Mouse (Mus musculus): ENCODE measurements at regions not wholly inside any gene's neighbourhood (a gene's known extent, or its start where the extent isn't known, plus 50 kb on each side); places are given as distances from the start of the nearest gene placed in this dataset.

GRCm38 (mm10) chr17:15993361-15994287, 162.8 kb upstream of the Rgmb start:
- ATAC-seq (replicated peaks in 1 of 2; ENCODE audit: insufficient read depth in 1 of 2, low FRiP score in 2 of 2, low TSS enrichment in 1 of 2, low read depth in 1 of 2, poor library complexity in 2 of 2, severe bottlenecking in 2 of 2): no peak

- ATAC-seq (replicated peaks in 1 of 2; ENCODE audit: insufficient read depth in 1 of 2, low FRiP score in 2 of 2, low TSS enrichment in 1 of 2, low read depth in 1 of 2, poor library complexity in 2 of 2, severe bottlenecking in 2 of 2): no peak
Observed at GRCm38 (mm10) chr17:15991916-15992315, 161.1 kb upstream of the Rgmb start.

GRCm38 (mm10) chr17:15990303-15990702, 159.5 kb upstream of the Rgmb start:
- ATAC-seq (replicated peaks in 1 of 2; ENCODE audit: insufficient read depth in 1 of 2, low FRiP score in 2 of 2, low TSS enrichment in 1 of 2, low read depth in 1 of 2, poor library complexity in 2 of 2, severe bottlenecking in 2 of 2): no peak

- ATAC-seq (replicated peaks in 1 of 2; ENCODE audit: insufficient read depth in 1 of 2, low FRiP score in 2 of 2, low TSS enrichment in 1 of 2, low read depth in 1 of 2, poor library complexity in 2 of 2, severe bottlenecking in 2 of 2): no peak
Observed at GRCm38 (mm10) chr17:15981558-15981957, 150.7 kb upstream of the Rgmb start.

- no peak for ATAC-seq (replicated peaks in 1 of 2; ENCODE audit: insufficient read depth in 1 of 2, low FRiP score in 2 of 2, low TSS enrichment in 1 of 2, low read depth in 1 of 2, poor library complexity in 2 of 2, severe bottlenecking in 2 of 2)
Observed at GRCm38 (mm10) chr17:15977374-15978031, 146.7 kb upstream of the Rgmb start.

- no peak for ATAC-seq (replicated peaks in 1 of 2; ENCODE audit: insufficient read depth in 1 of 2, low FRiP score in 2 of 2, low TSS enrichment in 1 of 2, low read depth in 1 of 2, poor library complexity in 2 of 2, severe bottlenecking in 2 of 2)
Observed at GRCm38 (mm10) chr17:15971351-15971685, 140.5 kb upstream of the Rgmb start.

GRCm38 (mm10) chr17:15970481-15971350, 139.9 kb upstream of the Rgmb start:
- no peak for ATAC-seq (replicated peaks in 1 of 2; ENCODE audit: insufficient read depth in 1 of 2, low FRiP score in 2 of 2, low TSS enrichment in 1 of 2, low read depth in 1 of 2, poor library complexity in 2 of 2, severe bottlenecking in 2 of 2)

GRCm38 (mm10) chr17:15968331-15968730, 137.5 kb upstream of the Rgmb start:
- ATAC-seq (replicated peaks in 1 of 2; ENCODE audit: insufficient read depth in 1 of 2, low FRiP score in 2 of 2, low TSS enrichment in 1 of 2, low read depth in 1 of 2, poor library complexity in 2 of 2, severe bottlenecking in 2 of 2): no peak

GRCm38 (mm10) chr17:15955656-15956055, 124.8 kb upstream of the Rgmb start:
- ATAC-seq (replicated peaks in 1 of 2; ENCODE audit: insufficient read depth in 1 of 2, low FRiP score in 2 of 2, low TSS enrichment in 1 of 2, low read depth in 1 of 2, poor library complexity in 2 of 2, severe bottlenecking in 2 of 2): no peak

GRCm38 (mm10) chr17:15951641-15952040, 120.8 kb upstream of the Rgmb start:
- ATAC-seq (replicated peaks in 1 of 2; ENCODE audit: insufficient read depth in 1 of 2, low FRiP score in 2 of 2, low TSS enrichment in 1 of 2, low read depth in 1 of 2, poor library complexity in 2 of 2, severe bottlenecking in 2 of 2): no peak

GRCm38 (mm10) chr17:15949753-15950152, 118.9 kb upstream of the Rgmb start:
- ATAC-seq (replicated peaks in 1 of 2; ENCODE audit: insufficient read depth in 1 of 2, low FRiP score in 2 of 2, low TSS enrichment in 1 of 2, low read depth in 1 of 2, poor library complexity in 2 of 2, severe bottlenecking in 2 of 2): no peak

GRCm38 (mm10) chr17:15942378-15942777, 111.5 kb upstream of the Rgmb start:
- no peak for ATAC-seq (replicated peaks in 1 of 2; ENCODE audit: insufficient read depth in 1 of 2, low FRiP score in 2 of 2, low TSS enrichment in 1 of 2, low read depth in 1 of 2, poor library complexity in 2 of 2, severe bottlenecking in 2 of 2)

GRCm38 (mm10) chr17:15918609-15919008, 87.8 kb upstream of the Rgmb start:
- ATAC-seq (replicated peaks in 1 of 2; ENCODE audit: insufficient read depth in 1 of 2, low FRiP score in 2 of 2, low TSS enrichment in 1 of 2, low read depth in 1 of 2, poor library complexity in 2 of 2, severe bottlenecking in 2 of 2): no peak

GRCm38 (mm10) chr17:15898689-15899419, 68.0 kb upstream of the Rgmb start:
- ATAC-seq (replicated peaks in 1 of 2; ENCODE audit: insufficient read depth in 1 of 2, low FRiP score in 2 of 2, low TSS enrichment in 1 of 2, low read depth in 1 of 2, poor library complexity in 2 of 2, severe bottlenecking in 2 of 2): no peak

- ATAC-seq (replicated peaks in 1 of 2; ENCODE audit: insufficient read depth in 1 of 2, low FRiP score in 2 of 2, low TSS enrichment in 1 of 2, low read depth in 1 of 2, poor library complexity in 2 of 2, severe bottlenecking in 2 of 2): no peak
Observed at GRCm38 (mm10) chr17:15895968-15896367, 65.1 kb upstream of the Rgmb start.

- ATAC-seq (replicated peaks in 1 of 2; ENCODE audit: insufficient read depth in 1 of 2, low FRiP score in 2 of 2, low TSS enrichment in 1 of 2, low read depth in 1 of 2, poor library complexity in 2 of 2, severe bottlenecking in 2 of 2): no peak
Observed at GRCm38 (mm10) chr17:15891896-15892675, 61.2 kb upstream of the Rgmb start.

Data from hematopoietic stem cell, adult 5-6 weeks (primary cell).